Mouse (Mus musculus): ENCODE measurements around the gene Trio. TPM values are rescaled to one million over a fixed set of nuclear protein-coding genes. Genes with fewer than 3 reads are reported as not detected.

Trio gene
- total and polyA plus RNA-seq, 2 experiments from 2014 or later: 21.9 to 214 TPM

DNA sequence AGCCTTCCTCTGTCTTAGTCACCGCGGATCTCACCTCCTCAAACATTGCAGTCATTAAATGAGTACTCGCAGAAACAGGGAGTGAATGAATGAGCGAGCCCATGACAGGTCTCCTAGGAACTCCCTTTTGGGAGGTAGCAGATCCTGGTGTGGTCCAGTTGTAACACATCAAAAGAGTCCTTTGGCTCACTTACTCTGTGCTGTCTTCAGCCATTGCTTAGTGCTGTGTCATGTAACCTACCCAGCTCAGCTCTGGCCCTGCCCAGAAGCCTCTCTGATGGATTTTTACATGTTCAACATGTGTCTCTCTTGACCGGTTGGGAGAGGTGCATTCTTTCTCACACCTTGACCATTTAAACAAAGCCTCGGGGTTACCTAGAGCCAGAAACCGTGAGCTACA lies 334.4 kb downstream of the Trio start:
- no peak for ATAC-seq
- H3K9ac ChIP-seq: no peak overlapping the region
- no peak overlapping the region for H3K4me2 ChIP-seq (ENCODE audit: low read depth)
- no peaks in the 10 kb centered on the region for H3K36me3 ChIP-seq (ENCODE audit: insufficient read depth)
- no peaks in the 10 kb centered on the region for H3K27me3 ChIP-seq (ENCODE audit: insufficient read depth, low read length)
- WGBS: 86% methylated on average over 7 of the region's 7 CpGs
- no peaks in the 10 kb centered on the region for H3K9me3 ChIP-seq (ENCODE audit: low read length)
- no peaks in the 10 kb centered on the region for H3K4me1 ChIP-seq (ENCODE audit: insufficient read depth)
- H3K27ac ChIP-seq (ENCODE audit: low read depth, low read length): no peak overlapping the region
- H3K4me3 ChIP-seq (ENCODE audit: low read depth, low read length): no peak overlapping the region
- DNase-seq: no peak
- no peak for TF ChIP-seq CTCF (IDR thresholded peaks at IDR 0.05; ENCODE audit: low read depth)

GRCm38 (mm10) chr15:27688041-27688651 lies 337.5 kb downstream of the Trio start:
- Histone ChIP-seq H3K36me3 (ENCODE audit: insufficient read depth) (no peaks in the 10 kb centered on the region), H3K9ac (no peak overlapping the region), H3K9me3 (ENCODE audit: low read length) (no peaks in the 10 kb centered on the region), H3K27me3 (ENCODE audit: insufficient read depth, low read length) (no peaks in the 10 kb centered on the region), H3K4me3 (ENCODE audit: low read depth, low read length) (no peak overlapping the region), H3K27ac (ENCODE audit: low read depth, low read length) (no peak overlapping the region), H3K4me1 (ENCODE audit: insufficient read depth) (no peaks in the 10 kb centered on the region), H3K4me2 (ENCODE audit: low read depth) (no peak overlapping the region)
- 86% methylated on average over 9 of the region's 9 CpGs for WGBS
- no peak for ATAC-seq
- no peak for TF ChIP-seq CTCF (IDR thresholded peaks at IDR 0.05; ENCODE audit: low read depth)
- DNase-seq: no peak

DNA sequence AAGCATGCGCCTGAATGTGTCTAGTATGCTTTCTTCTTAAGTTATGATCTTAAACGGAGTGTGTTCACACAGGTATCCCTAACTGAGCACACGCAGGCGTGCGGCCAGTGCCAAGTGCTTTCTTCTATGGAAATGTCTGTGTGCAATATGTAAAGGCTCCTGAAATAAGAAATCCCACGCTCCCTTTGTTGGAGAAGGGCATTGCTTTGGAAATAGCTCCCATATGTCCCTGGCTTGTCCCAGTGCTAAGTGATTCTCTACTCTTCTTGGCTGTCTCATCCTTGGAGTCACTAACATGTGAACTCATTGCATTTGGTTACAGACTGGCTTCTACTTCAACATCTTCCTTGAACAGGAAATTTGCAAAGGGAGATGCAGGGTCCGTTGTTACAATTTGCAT lies 340.8 kb downstream of the Trio start:
- Histone ChIP-seq H3K4me1 (ENCODE audit: insufficient read depth) (peaks cover 5% of the 10 kb centered on the region; the same call in 1 of the 2 replicates), H3K4me3 (ENCODE audit: low read depth, low read length) (no peak overlapping the region)

GRCm38 (mm10) chr15:27683206-27683605 lies 342.4 kb downstream of the Trio start:
- Histone ChIP-seq H3K36me3 (ENCODE audit: insufficient read depth) (no peaks in the 10 kb centered on the region), H3K9me3 (ENCODE audit: low read length) (no peaks in the 10 kb centered on the region), H3K27me3 (ENCODE audit: insufficient read depth, low read length) (no peaks in the 10 kb centered on the region; the same call in 1 of the 2 replicates), H3K27ac (ENCODE audit: low read depth, low read length) (no peak overlapping the region), H3K4me1 (ENCODE audit: insufficient read depth) (peaks cover 5% of the 10 kb centered on the region; the same call in 1 of the 2 replicates), H3K4me2 (ENCODE audit: low read depth) (no peak overlapping the region), H3K9ac (no peak overlapping the region), H3K4me3 (ENCODE audit: low read depth, low read length) (no peak overlapping the region)
- no peak for ATAC-seq
- DNase-seq: no peak
- TF ChIP-seq CTCF (IDR thresholded peaks at IDR 0.05; ENCODE audit: low read depth): no peak
- WGBS: 95% methylated on average over 1 of the region's 1 CpGs

More for the DNA sequence above, 340.8 kb downstream of the Trio start:
- no peak overlapping the region for H3K9ac ChIP-seq
- H3K4me2 ChIP-seq (ENCODE audit: low read depth): no peak overlapping the region
- no peak overlapping the region for H3K27ac ChIP-seq (ENCODE audit: low read depth, low read length)
- H3K9me3 ChIP-seq (ENCODE audit: low read length): no peaks in the 10 kb centered on the region
- H3K27me3 ChIP-seq (ENCODE audit: insufficient read depth, low read length): no peaks in the 10 kb centered on the region
- DNase-seq: no peak
- TF ChIP-seq CTCF (IDR thresholded peaks at IDR 0.05; ENCODE audit: low read depth): no peak
- WGBS: 82% methylated on average over 7 of the region's 7 CpGs
- ATAC-seq: no peak
- no peaks in the 10 kb centered on the region for H3K36me3 ChIP-seq (ENCODE audit: insufficient read depth)

DNA sequence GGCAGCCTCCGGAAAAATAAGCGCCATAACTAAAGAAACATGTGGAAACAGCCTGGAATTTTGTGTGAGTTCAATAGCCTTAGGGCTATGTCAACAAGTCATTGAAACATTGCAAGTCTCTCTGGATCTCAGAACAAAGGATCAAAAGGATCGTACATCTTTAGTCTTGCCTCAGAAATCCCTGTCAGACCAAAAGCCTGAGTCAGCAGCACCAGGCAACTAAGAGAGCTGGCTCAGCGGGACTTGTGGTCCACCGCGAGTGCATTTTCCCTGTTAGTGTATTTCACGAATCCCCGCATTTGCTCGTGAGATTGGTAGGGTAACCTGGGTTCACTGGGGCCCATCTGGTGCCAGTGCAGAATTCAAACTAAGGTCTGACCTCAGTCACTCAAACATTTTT lies 343.0 kb downstream of the Trio start:
- no peak overlapping the region for H3K9ac ChIP-seq
- ATAC-seq (no peak), DNase-seq (no peak)
- H3K4me2 ChIP-seq (ENCODE audit: low read depth): no peak overlapping the region
- H3K27ac ChIP-seq (ENCODE audit: low read depth, low read length): no peak overlapping the region
- H3K4me3 ChIP-seq (ENCODE audit: low read depth, low read length): no peak overlapping the region
- no peaks in the 10 kb centered on the region for H3K9me3 ChIP-seq (ENCODE audit: low read length)
- no peak for TF ChIP-seq CTCF (IDR thresholded peaks at IDR 0.05; ENCODE audit: low read depth)
- 40% methylated on average over 9 of the region's 9 CpGs for WGBS
- peaks cover 5% of the 10 kb centered on the region; the same call in 1 of the 2 replicates for H3K4me1 ChIP-seq (ENCODE audit: insufficient read depth)
- H3K36me3 ChIP-seq (ENCODE audit: insufficient read depth): no peaks in the 10 kb centered on the region
- H3K27me3 ChIP-seq (ENCODE audit: insufficient read depth, low read length): no peaks in the 10 kb centered on the region; the same call in 1 of the 2 replicates

- Histone ChIP-seq H3K27ac (ENCODE audit: low read depth, low read length) (0 out of 2 replicates have a peak within 1 kb of the TSS, but pooled peaks have one; percentile 46), H3K9ac (peak within 1 kb of the TSS; percentile 62)
Measured at GRCm38 (mm10) chr15:27681419-27682187, 344.0 kb downstream of the Trio start, which contains the start of gene Otulinl. TSS of gene Otulinl (minus strand) at chr15:27681579.

GRCm38 (mm10) chr15:27680997-27681396 lies 344.7 kb downstream of the Trio start:
- Histone ChIP-seq H3K9ac (peak overlapping the region; percentile 62), H3K36me3 (ENCODE audit: insufficient read depth) (no peaks in the 10 kb centered on the region), H3K4me2 (ENCODE audit: low read depth) (peak overlapping the region; percentile 68), H3K4me3 (ENCODE audit: low read depth, low read length) (peak overlapping the region; percentile 61), H3K4me1 (ENCODE audit: insufficient read depth) (peaks cover 5% of the 10 kb centered on the region; the same call in 1 of the 2 replicates), H3K27me3 (ENCODE audit: insufficient read depth, low read length) (no peaks in the 10 kb centered on the region; the same call in 1 of the 2 replicates), H3K27ac (ENCODE audit: low read depth, low read length) (0 out of 2 replicates have a peak overlapping the region, but pooled peaks have one; percentile 46), H3K9me3 (ENCODE audit: low read length) (no peaks in the 10 kb centered on the region)
- no peak for TF ChIP-seq CTCF (IDR thresholded peaks at IDR 0.05; ENCODE audit: low read depth)
- ATAC-seq (no peak; the same call in 1 of the 2 replicates), DNase-seq (no peak)
- WGBS: under 1% methylated on average over 28 of the region's 28 CpGs

More at GRCm38 (mm10) chr15:27681419-27682187, 344.0 kb downstream of the Trio start, which contains the start of gene Otulinl:
- Histone ChIP-seq H3K36me3 (ENCODE audit: insufficient read depth) (no peaks in the 10 kb centered on the region), H3K4me1 (ENCODE audit: insufficient read depth) (peaks cover 5% of the 10 kb centered on the region; the same call in 1 of the 2 replicates), H3K4me2 (ENCODE audit: low read depth) (peak within 1 kb of the TSS; percentile 68), H3K9me3 (ENCODE audit: low read length) (no peaks in the 10 kb centered on the region), H3K27me3 (ENCODE audit: insufficient read depth, low read length) (no peaks in the 10 kb centered on the region; the same call in 1 of the 2 replicates), H3K4me3 (ENCODE audit: low read depth, low read length) (peak within 1 kb of the TSS; percentile 61)
- 2% methylated on average over 59 of the region's 59 CpGs for WGBS
- no peak; the same call in 1 of the 2 replicates for TF ChIP-seq CTCF (IDR thresholded peaks at IDR 0.05; ENCODE audit: low read depth)
- peak; percentile 97 for DNase-seq
- ATAC-seq: peak; percentile 100

Other genes with a start within 250 kb of the Trio start
- gene Dnah5, start 177.9 kb upstream of the Trio start, total RNA-seq (2014; rRNA removed): 2.0 TPM in 2 replicates
- gene Dnah5, start 177.9 kb upstream of the Trio start, polyA plus RNA-seq (2015; fragmentation: Nextera tagmentation; extraction: Ambion mirVana): 0.19 and 0.24 TPM in 2 replicates